Mouse (Mus musculus) kidney, adult 2 months (tissue): ENCODE measurements around the gene Tsks. TPM values are rescaled to one million over a fixed set of nuclear protein-coding genes. Genes with fewer than 3 reads are reported as not detected.
A peak's percentile ranks its signal among the peaks of the same experiment; 100 is the strongest.

Experiments
- DNase-seq: peaks from one replicate; pipeline ENCODE4 v3.0.0; 2021
- H3K27ac ChIP-seq: fragments of 200-500 bp; 2 replicates; pipeline ENCODE4 v1.5.1; 2012; ENCODE audit warnings: low read depth, low read length, control low read depth, inconsistent platforms; ENCODE audit not compliant: insufficient read depth
- H3K27me3 ChIP-seq: fragments of 200-500 bp; replicated peaks from 2 replicates; pipeline ENCODE4 v1.6.1; 2012; ENCODE audit warnings: mild to moderate bottlenecking, moderate library complexity, low read length, inconsistent platforms; ENCODE audit not compliant: control insufficient read depth, insufficient read depth
- H3K36me3 ChIP-seq: fragments of 200-500 bp; 2 replicates; pipeline ENCODE4 v1.6.1; 2012; ENCODE audit warnings: mild to moderate bottlenecking, moderate library complexity, low read length, inconsistent platforms; ENCODE audit not compliant: control insufficient read depth, insufficient read depth
- H3K4me1 ChIP-seq: fragments of 200-500 bp; 2 replicates; pipeline ENCODE4 v1.6.1; 2011; ENCODE audit warnings: low read length; ENCODE audit not compliant: control insufficient read depth, insufficient read depth
- H3K4me3 ChIP-seq: fragments of 200-500 bp; 2 replicates; pipeline ENCODE4 v1.5.1; 2011; ENCODE audit warnings: mild to moderate bottlenecking, low read depth, low read length, control low read depth; ENCODE audit not compliant: insufficient read depth
- CTCF ChIP-seq: fragments of 200-500 bp; conservative IDR thresholded peaks from 2 replicates; pipeline ENCODE4 v1.5.1; 2011; ENCODE audit warnings: low read depth, mild to moderate bottlenecking, control low read depth, low read length, moderate library complexity, mixed read lengths; ENCODE audit not compliant: insufficient read depth, insufficient read length
- POLR2A ChIP-seq: fragments of 200-500 bp; IDR thresholded peaks from one replicate; pipeline ENCODE4 v1.6.1; 2011; ENCODE audit warnings: low read depth, low read length, control low read depth
- WGBS: fragments of 180-500 bp; shearing (Covaris S2); methylation state at CpG from one replicate; pipeline ENCODE4 v1.1.7; 2018; 5-methylcytosine and 5-hydroxymethylcytosine counted together
- polyA plus RNA-seq: library from polyadenylated mRNA; depleted of rRNA; stranded (reverse); fragments of >200 nt; gene quantifications from 2 replicates; pipeline ENCODE4 v1.2.3, GENCODE M21; 2012

Tsks gene
- polyA plus RNA-seq, 1 experiment: 0.11 TPM

DNA sequence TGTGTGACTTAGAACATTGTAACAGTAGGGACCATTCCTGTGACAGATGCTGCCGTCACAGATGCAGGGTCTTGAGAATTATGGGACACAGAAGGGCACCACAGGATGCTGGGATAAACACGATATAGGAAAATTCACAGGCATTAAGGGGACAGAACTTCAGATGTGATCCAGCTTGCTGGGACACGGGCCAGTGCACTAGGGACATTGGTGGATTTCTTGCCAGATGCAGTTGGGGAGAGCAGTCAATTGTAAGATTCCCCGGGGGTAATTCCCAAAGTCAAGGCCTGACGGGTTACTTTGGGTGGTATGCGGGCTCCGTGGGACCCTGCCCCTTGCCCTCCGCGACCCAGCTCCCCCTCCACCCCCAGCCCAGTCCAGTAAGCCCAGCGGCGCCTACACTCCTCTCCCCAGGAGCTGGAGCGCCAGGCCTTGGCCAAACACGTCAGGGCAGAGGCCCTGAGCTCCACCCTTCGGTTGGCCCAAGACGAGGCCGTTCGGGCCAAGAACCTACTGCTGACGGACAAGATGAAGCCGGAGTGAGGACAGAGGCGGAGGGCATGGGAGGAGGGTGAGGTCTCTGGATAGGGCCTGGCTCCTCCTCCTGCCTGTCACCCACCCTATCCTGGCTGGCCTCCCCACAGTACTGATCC is 14.3 kb downstream of the Tsks start:
- Histone ChIP-seq H3K27me3 (no peaks in the 10 kb centered on the region), H3K27ac (no peak overlapping the region)

DNA sequence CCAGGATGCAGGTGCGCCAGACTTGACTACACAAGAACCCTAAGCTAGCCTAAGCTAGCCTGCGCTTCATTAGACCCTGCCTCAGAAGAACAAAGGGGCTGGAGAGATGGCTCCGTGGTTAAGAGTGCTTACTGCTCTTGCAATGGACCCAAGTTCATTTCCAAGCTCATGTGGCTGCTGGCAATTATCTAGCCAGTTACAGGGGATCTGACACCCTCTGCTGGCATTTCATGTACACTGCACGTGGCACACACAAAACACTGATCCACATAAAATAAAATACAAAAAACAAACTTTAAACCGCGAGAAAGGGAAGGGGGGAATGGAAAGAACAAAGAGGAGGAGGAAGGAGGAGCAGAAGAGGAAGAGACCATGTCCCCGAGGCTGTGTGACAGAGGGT is 15.2 kb downstream of the Tsks start:
- no peaks in the 10 kb centered on the region for H3K36me3 ChIP-seq
- DNase-seq: peak; percentile 70
- H3K4me3 ChIP-seq: no peak overlapping the region
- TF ChIP-seq CTCF: peak; percentile 84
- no peak for TF ChIP-seq POLR2A
- H3K27ac ChIP-seq: no peak overlapping the region
- 40% methylated on average over 7 of the region's 7 CpGs for WGBS
- H3K27me3 ChIP-seq: no peaks in the 10 kb centered on the region
- no peaks in the 10 kb centered on the region for H3K4me1 ChIP-seq

More for the DNA sequence above, 14.3 kb downstream of the Tsks start:
- no peak for DNase-seq
- no peak overlapping the region for H3K4me3 ChIP-seq
- H3K4me1 ChIP-seq: no peaks in the 10 kb centered on the region
- 56% methylated on average over 20 of the region's 20 CpGs for WGBS
- TF ChIP-seq CTCF: no peak
- TF ChIP-seq POLR2A: no peak
- H3K36me3 ChIP-seq: no peaks in the 10 kb centered on the region

DNA sequence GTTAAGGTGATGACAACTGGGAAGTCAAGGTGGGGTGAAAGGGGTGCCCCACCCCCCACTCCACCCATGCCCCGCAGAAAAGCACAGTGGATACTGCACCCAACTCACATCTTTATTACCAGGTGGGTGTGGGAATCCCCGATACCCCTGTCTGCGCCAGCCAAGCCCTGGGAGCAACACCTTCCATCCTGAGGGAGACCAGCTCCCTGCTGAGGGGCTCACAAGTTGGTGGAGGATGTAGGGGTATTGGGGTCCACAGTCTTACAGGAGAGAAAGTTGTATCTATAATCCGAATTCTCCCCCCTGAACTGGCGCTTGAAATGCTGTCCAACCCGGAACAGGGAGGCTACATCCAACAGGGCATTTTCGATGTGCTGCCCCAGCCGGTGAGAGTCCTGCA is 16.3 kb downstream of the Tsks start:
- no peaks in the 10 kb centered on the region for H3K36me3 ChIP-seq
- 94% methylated on average over 8 of the region's 8 CpGs for WGBS
- H3K4me1 ChIP-seq: no peaks in the 10 kb centered on the region
- H3K4me3 ChIP-seq: no peak overlapping the region
- no peak for DNase-seq
- TF ChIP-seq CTCF: no peak
- no peaks in the 10 kb centered on the region for H3K27me3 ChIP-seq
- H3K27ac ChIP-seq: no peak overlapping the region

DNA sequence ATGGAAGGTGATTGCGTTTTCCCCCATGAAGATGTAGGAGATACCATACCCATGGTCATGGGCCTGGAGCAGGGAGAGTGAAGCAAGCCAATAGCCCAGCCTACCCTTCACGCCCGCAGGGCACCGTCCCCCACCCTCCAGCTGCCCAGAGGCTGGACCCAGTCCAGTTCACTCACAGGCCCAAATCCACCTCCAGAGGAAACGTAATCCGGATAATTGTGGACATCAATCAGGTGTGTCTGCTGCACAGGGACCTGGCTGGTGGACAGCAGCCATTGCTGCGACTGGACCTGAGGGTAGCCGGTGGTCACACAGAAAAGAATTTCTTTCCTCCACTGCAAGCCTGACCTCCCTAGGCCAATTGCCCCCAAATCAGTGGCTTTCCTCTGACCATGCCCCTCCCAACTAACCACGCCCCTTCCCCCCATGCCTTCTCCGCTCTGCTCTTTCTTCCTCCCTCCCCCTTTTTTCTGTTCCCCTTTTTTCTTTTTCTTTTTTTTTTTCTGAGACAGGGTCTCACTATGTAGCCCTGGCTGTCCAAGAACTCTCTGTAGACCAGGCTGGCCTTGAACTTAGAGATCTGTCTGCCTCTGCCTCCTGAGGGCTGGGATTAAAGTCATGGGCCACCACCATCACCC is 17.0 kb downstream of the Tsks start:
- TF ChIP-seq POLR2A: no peak
- TF ChIP-seq CTCF: no peak
- Histone ChIP-seq H3K27ac (no peak overlapping the region), H3K36me3 (no peaks in the 10 kb centered on the region), H3K4me1 (no peaks in the 10 kb centered on the region), H3K4me3 (no peak overlapping the region), H3K27me3 (no peaks in the 10 kb centered on the region)
- no peak for DNase-seq
- 72% methylated on average over 10 of the region's 10 CpGs for WGBS

DNA sequence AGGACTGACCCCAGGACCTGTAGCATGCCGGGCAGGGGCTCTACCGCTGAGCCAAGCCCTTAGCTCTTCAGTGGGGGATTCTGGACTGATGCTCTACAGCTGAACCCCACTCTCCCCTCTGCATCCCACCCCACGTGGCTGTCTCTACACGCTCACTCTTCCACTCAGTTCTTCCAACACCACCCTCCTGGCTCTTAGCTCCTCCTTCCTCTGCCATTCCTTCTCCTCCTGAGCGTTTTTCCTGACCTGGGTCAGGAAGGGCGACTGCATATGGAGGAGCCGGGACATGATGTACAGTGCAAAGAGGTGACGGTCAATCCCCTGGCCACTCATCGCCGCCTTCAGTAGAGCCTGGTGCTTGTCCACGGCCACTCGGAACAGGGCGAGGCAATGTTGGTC is 17.5 kb downstream of the Tsks start:
- Histone ChIP-seq H3K27ac (no peak overlapping the region), H3K4me3 (no peak overlapping the region), H3K4me1 (no peaks in the 10 kb centered on the region), H3K27me3 (no peaks in the 10 kb centered on the region), H3K36me3 (no peaks in the 10 kb centered on the region)
- TF ChIP-seq POLR2A (no peak), CTCF (no peak)
- DNase-seq: no peak
- whole genome bisulfite sequencing: 83% methylated on average over 13 of the region's 13 CpGs

DNA sequence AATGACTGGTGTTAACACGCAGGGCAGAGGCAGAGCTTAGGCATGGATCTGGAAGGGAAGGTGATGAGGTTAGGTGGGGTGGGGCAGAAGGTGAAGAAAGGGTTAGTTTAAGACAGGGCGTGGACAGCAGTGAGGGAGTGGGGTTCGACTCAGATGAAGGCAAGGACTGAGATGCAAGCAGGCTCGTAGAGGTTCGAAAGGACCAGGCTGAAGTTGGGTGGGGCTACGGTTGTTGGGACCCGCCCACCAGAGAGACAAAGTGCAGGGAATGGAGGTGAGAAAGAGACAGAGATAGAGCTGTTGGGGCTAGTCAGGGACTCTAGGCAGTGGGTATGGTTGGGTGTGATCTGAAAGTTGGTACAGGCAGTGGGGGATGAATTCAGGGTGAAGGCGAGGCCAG is 19.3 kb downstream of the Tsks start:
- H3K4me3 ChIP-seq: no peak overlapping the region
- H3K27ac ChIP-seq: no peak overlapping the region
- TF ChIP-seq POLR2A: no peak
- no peak for TF ChIP-seq CTCF
- no peaks in the 10 kb centered on the region for H3K4me1 ChIP-seq
- H3K36me3 ChIP-seq: no peaks in the 10 kb centered on the region
- no peaks in the 10 kb centered on the region for H3K27me3 ChIP-seq
- 75% methylated on average over 8 of the region's 8 CpGs for WGBS
- DNase-seq: no peak

DNA sequence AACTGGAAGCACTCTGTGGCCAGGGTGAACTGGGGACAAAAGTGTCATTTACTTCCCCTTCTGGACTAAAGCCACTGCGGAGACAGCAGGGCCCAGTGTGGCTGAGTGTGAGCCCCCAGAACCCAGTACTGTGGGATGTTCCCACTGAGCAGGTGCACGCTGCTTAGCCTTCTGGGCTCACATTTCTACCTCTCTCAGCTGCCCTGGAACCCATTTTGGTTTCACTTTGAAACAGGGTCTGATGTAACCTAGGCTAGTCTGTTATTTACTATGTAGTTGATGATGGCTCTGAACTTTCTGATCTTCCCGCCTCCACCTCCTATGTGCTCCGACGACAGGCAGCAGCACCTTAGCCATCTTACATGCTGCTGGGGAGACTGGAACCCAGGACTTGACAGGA is 19.8 kb downstream of the Tsks start:
- TF ChIP-seq POLR2A (no peak), CTCF (no peak)
- H3K27me3 ChIP-seq: no peaks in the 10 kb centered on the region
- DNase-seq: no peak
- H3K27ac ChIP-seq: no peak overlapping the region
- H3K36me3 ChIP-seq: no peaks in the 10 kb centered on the region
- H3K4me3 ChIP-seq: no peak overlapping the region
- WGBS: 88% methylated on average over 5 of the region's 5 CpGs
- H3K4me1 ChIP-seq: no peaks in the 10 kb centered on the region
